Mouse (Mus musculus) right cerebral cortex, adult 2 months (tissue): ENCODE data around the gene Trappc3l.
A peak's percentile ranks its signal among the peaks of the same experiment; 100 is the strongest.

Source experiments
- DNase-seq, 2 experiments: peaks; one replicate each; pipeline ENCODE4 v3.0.0; 2021 to 2022; ENCODE audit warnings: low spot score in 2 of 2

The Trappc3l gene

GRCm38 (mm10) chr10:34095147-34095546, 57.8 kb downstream of the Trappc3l start:
- DNase-seq, result no peak

- peak; percentile 5 to 17 for DNase-seq
Measured at GRCm38 (mm10) chr10:34095964-34096363, 58.6 kb downstream of the Trappc3l start.

DNA sequence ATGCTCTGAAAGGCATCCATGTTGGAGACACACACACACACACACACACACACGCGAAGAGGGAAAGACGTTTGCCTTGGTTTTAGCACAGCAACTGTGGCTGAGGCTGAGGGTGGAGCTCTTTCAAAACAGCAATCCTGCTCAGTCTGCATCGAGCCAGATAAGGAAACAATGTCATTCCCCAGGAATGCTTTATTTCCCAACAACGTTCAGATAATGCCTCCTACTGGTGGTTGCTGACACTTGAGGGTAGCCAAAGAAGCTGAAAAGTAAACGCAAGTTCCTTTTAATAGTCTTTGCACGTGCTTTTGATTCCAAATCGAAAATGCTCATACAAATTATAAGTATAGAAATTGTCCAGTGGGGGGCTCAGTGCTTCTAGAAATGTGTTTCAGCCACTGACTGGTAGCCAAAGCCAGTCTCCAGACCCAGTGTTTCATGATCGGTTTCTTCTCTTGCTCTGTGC, 59.1 kb downstream of the Trappc3l start, which contains the start of gene Calhm5:
TSS of gene Calhm5 (minus strand) at position 102 of the 466 bp plus-strand sequence.
- DNase-seq, result peak; percentile 57 to 62

GRCm38 (mm10) chr10:34110863-34111465, 73.6 kb downstream of the Trappc3l start:
- no peak for DNase-seq

DNA sequence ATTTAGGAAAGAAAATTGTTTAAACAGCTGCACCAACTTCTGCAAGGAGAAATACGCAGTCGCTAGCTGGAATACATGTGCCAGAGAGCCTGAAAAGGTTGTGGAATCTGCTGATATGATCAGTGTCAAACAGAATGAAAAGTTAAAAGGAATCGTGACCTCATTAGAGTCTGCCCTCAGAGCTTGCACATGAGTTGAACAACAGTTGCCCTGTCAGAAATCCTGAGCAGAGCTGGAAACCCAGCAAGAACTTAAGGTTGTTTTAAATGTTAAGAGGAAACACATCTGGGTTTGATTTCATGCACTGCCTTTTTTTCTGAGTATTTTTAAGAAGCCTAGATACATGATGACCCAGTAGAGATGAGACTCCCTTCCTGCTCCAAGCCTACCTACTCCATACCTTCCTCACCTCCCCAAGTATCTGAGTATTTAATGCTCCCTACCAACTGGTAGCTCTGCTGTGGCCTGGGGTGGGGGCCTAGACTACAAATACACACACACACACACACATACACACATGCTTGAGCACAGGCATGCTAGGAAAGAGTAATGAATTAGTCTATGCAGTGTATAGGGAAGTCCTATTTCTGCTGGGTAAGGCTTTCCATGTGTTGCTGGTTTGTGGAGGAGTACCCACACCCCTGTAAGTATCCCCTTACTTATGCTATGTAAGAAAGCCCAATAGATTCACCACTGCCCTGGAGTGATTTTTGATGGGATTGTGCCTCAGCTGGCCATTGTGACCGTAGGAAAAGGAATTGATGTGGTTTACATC, 74.8 kb downstream of the Trappc3l start:
- DNase-seq, result no peak

DNA sequence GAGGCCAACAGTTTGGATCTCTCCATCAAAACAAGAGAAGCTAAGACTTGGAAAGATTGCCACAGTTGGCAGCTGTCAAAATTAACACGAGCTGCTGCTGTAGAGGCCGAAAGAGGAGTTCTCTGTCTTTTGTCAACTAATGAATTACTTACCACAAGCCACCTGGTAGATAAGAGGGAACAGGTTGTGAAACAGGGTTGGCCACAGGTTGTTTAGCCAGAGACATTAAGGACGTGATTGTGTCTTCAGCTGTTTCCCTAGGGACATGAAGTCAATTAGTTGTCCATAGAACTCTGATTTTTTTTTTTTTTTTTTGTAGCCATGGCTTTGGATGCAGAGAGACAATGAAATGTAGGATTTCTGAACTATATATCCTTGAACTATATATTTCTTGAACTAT, 79.7 kb downstream of the Trappc3l start:
- DNase-seq, result no peak

GRCm38 (mm10) chr10:34117770-34118169, 80.4 kb downstream of the Trappc3l start:
- no peak for DNase-seq

DNA sequence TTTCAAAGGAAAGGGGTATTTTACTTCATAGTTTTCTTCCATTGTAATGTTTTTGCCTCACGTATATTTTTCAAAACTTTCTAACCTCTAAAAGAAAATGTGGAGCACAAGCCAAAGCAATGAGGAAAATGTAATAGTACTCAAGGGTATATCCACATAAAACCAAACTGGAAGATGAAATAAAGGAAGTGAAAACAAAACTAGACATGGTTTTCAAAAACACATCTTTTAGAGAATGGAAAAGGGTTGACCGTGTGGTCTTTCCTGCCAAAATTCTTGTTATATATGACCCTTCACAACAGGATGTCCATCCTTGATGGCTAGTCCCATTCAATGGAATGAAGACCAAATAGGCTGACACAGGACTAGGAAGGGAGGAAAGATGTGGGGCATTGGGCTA, 81.0 kb downstream of the Trappc3l start:
- no peak for DNase-seq

- DNase-seq, result peak; percentile 38 to 59
Measured at GRCm38 (mm10) chr10:34127392-34128378, 90.3 kb downstream of the Trappc3l start, which contains the start of gene Calhm6. Calhm6 (minus strand) TSS chr10:34127984.

DNA sequence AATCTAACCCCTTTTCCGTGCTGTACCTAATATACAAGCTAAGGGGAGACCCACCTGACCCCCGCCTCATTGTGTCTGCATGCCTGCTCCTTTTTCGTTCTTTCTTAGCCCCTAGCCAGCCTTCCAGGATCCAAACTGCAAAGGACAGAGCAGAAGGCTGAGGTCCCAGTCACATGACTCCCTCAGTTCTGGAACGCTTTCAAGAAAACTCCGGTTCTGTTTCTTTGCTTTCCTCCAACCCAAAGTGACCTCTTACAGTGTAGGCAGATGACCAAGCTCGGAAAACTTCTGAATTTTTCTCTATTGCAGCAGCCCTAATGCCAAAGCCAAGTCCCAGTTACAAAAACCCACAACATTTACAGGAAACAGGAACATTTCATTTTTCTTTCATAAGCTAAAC, 91.0 kb downstream of the Trappc3l start:
- DNase-seq, result no peak

DNA sequence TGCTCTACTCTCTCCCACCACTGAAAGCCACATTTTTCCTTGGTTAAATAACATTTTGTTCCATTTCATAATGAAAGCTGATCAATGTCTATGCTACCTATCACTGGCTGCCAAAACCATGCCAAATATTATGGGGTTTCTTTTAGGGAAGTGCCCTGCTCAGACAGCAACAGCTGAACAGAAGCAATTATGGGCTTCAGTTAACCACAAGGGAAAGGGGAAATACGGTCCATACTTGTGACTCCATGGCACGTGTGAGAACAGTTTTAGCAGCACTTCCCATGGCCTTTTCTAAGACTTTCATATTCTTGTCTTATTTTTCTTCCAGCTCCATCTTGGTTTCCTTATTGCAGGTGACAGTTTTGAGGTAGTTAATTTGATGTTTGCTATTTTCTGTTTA, 94.0 kb downstream of the Trappc3l start:
- DNase-seq, result no peak

DNA sequence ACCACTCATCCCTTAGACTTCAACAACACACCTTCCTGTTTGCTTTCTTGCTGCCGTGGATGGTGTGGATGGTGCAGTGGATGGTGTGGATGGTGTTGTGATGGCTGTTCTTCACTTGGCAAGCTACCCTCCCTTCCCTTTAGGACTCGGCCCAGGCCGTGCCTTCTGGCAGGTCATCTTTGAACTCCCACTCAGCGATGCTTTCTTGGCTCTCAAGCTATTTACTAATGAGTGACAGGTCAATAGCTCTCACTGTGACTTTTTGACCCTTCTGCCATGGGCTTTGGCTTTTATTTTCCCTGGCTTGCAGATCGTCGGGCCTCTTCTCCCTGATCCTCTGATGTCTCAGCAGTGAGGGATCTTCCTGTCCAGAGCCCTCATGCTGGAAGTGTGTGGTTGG, 99.0 kb downstream of the Trappc3l start:
- DNase-seq, result no peak

DNA sequence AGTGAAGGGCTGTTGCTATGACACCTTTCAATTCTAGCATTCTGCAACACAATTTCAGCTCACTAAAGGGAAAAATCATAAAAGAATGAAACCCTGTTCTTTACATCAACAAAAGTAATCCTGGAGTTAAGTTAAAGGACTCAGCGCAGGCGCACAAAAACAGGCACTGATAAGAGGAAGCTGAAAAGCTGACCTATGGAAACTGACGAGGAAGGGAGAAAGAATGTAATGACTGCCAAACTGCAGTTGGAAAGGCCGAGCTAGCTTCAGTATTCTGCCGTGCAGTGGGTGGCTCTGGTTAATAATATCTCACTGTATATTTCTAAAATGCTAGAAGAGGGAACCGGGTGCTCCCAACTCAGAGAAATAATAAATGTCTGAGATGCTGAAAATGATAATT, 100.6 kb downstream of the Trappc3l start:
- peak in 1 of 2 experiments; percentile 7 for DNase-seq

GRCm38 (mm10) chr10:34139768-34140167, 102.4 kb downstream of the Trappc3l start:
- DNase-seq, result no peak

- no peak for DNase-seq
Measured at GRCm38 (mm10) chr10:34141693-34142092, 104.3 kb downstream of the Trappc3l start.

- no peak for DNase-seq
Measured at GRCm38 (mm10) chr10:34149772-34150171, 112.4 kb downstream of the Trappc3l start.

GRCm38 (mm10) chr10:34150454-34150853, 113.1 kb downstream of the Trappc3l start:
- DNase-seq, result no peak

DNA sequence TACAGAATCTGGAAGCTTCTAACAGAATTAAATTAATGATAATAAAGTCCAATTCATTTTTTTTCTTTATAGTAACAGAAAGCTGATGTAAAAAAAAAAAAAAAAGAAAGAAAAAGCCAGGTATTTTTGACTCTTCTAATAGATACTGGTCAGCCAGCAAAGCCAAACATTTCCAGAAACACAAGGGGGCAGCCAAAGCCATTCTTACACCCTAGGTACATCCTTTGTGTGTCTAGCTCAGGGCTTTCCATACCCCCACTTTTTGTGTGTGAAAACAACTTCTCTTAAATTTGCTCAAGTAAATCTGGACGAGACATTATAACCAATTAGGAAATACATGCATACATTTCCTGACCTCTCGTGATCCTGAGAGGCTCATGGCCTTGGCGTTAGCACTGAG, 114.4 kb downstream of the Trappc3l start:
- DNase-seq, result peak in 1 of 2 experiments; percentile 12

DNA sequence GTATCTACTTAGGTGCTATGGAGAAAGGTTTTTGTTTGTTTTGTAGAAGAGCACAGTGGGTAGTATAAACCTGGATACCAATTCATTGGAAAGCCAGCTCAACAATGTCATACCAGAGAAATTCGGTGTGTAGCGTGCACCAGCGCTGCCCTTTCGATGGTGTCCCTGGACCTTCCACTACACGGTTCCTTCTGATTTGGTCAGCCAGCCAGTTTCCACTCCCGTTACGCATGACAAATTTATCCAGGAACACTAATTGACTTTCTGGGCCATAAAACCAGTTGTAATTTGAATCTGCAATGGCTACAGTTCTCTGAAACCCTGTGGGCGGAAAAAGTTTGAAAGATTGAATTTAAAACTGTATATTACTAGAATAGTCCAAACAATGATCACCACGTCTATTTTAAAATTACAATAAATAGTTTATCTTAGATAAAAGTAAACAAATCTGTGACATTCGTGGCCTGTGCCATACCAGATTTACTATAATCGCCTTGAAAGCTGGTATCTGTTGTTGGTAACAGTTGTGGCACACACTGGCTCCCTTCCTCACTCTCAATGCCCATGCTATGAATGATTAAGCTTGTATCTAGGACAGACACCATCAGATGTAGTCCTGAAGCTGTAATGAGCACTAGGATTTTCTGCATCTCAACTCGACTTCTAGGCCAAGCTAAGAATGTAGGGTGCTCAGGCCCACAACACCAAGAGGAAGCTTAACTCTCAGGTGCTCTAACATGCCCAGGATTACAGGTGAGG, 118.6 kb downstream of the Trappc3l start:
- DNase-seq, result no peak
